ENCODE assay signal across 11 mouse cellular contexts in the genomic region with DNA sequence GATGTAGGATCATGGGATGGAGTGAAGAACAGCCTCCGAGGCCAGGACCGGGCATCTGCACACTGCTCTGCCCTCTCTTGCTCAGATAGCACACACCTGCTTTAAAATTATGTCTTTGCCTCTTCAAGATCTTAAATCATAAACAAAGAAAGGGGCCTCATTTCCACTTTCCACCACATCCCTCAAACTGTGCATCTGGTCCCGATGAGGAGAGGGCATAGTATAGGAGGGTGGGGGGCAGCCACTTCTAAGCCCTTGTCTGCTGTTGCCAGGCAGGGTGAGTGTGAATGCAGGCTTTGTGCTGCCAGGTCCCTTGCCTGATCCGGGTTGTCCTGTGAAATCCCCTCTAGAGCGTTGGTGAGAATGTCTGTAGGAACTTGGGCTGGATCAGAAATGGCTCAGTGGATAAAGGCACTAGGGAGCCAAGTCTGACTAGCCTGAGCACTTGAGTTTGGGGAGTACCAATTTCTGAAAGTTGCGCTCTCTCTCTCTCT. TPM values are rescaled to one million over a fixed set of nuclear protein-coding genes. Genes with fewer than 3 reads are reported as not detected.
DNase-seq lines count a peak whose midpoint lies in the region; ATAC-seq and TF ChIP-seq lines count a peak whose summit lies in the region.
"Had no signal": no experiment of that assay in that cellular context is flagged by ENCODE, and none has a peak within 500 bp of the region (broad histone marks: within the 10 kb centered on the region; RNA-seq: fewer than 3 reads in every experiment).

No protein-coding gene starts in this region.

- H3K9me3 ChIP-seq in kidney, postnatal 0 days (replicated peaks; ENCODE audit: low read length), result no peaks in the 10 kb centered on the region
- H3K9me3 ChIP-seq in forebrain, embryonic 15.5 days, result no peaks in the 10 kb centered on the region
- no peaks in the 10 kb centered on the region for H3K9me3 ChIP-seq in limb, embryonic 11.5 days (ENCODE audit: control insufficient read depth, low read length)
- H3K9me3 ChIP-seq in neural tube, embryonic 12.5 days, result no peaks in the 10 kb centered on the region
- H3K9me3 ChIP-seq: liver, embryonic 15.5 days had no signal

- H3K4me3 ChIP-seq in kidney, postnatal 0 days (replicated peaks; ENCODE audit: low read depth, low read length), result no peak overlapping the region
- H3K4me3 ChIP-seq in forebrain, embryonic 15.5 days, result peak overlapping the region; percentile 99
- no peak overlapping the region for H3K4me3 ChIP-seq in limb, embryonic 11.5 days (ENCODE audit: low read depth, low read length)
- peak overlapping the region; percentile 93; the same call in 1 of the 2 replicates for H3K4me3 ChIP-seq in neural tube, embryonic 12.5 days
- H3K4me3 ChIP-seq: liver, embryonic 15.5 days had no signal

- ATAC-seq in kidney, postnatal 0 days (replicated peaks; ENCODE audit: low FRiP score, low read depth), result no peak
- ATAC-seq in forebrain, embryonic 15.5 days (replicated peaks), result no peak
- ATAC-seq in limb, embryonic 11.5 days (ENCODE audit: insufficient number of reproducible peaks, low FRiP score, low TSS enrichment, low read depth), result no peak
- ATAC-seq in neural tube, embryonic 12.5 days (ENCODE audit: low FRiP score, low read depth), result no peak
- no peak for ATAC-seq in monocyte, adult 5-6 weeks (replicated peaks; ENCODE audit: insufficient number of reproducible peaks, low FRiP score, low TSS enrichment, poor library complexity, severe bottlenecking)

- no peaks in the 10 kb centered on the region for H3K27me3 ChIP-seq in kidney, postnatal 0 days (ENCODE audit: insufficient read depth, low read length)
- H3K27me3 ChIP-seq in forebrain, embryonic 15.5 days, result no peaks in the 10 kb centered on the region
- no peaks in the 10 kb centered on the region for H3K27me3 ChIP-seq in limb, embryonic 11.5 days (ENCODE audit: control insufficient read depth, insufficient read depth, low read length)
- H3K27me3 ChIP-seq in neural tube, embryonic 12.5 days (replicated peaks), result no peaks in the 10 kb centered on the region

- H3K27ac ChIP-seq in kidney, postnatal 0 days, result 0 out of 2 replicates have a peak overlapping the region, but pooled peaks have one; percentile 8
- H3K27ac ChIP-seq in forebrain, embryonic 15.5 days (replicated peaks), result peak overlapping the region; percentile 98
- no peak overlapping the region for H3K27ac ChIP-seq in limb, embryonic 11.5 days (replicated peaks; ENCODE audit: low read depth, low read length)
- peak overlapping the region; percentile 53; the same call in 1 of the 2 replicates for H3K27ac ChIP-seq in neural tube, embryonic 12.5 days
- H3K27ac ChIP-seq: liver, embryonic 15.5 days had no signal

- 65% methylated on average over 6 of the region's 6 CpGs for WGBS in kidney, postnatal 0 days
- WGBS in forebrain, embryonic 15.5 days, result 19% methylated on average over 6 of the region's 6 CpGs
- 41% methylated on average over 6 of the region's 6 CpGs for WGBS in limb, embryonic 11.5 days
- WGBS in neural tube, embryonic 12.5 days, result 35% methylated on average over 6 of the region's 6 CpGs

- H3K36me3 ChIP-seq in kidney, postnatal 0 days (ENCODE audit: insufficient read depth, low read length), result no peaks in the 10 kb centered on the region
- H3K36me3 ChIP-seq in forebrain, embryonic 15.5 days, result no peaks in the 10 kb centered on the region
- H3K36me3 ChIP-seq in limb, embryonic 11.5 days (ENCODE audit: control insufficient read depth, insufficient read depth, low read length), result no peaks in the 10 kb centered on the region
- H3K36me3 ChIP-seq in neural tube, embryonic 12.5 days, result peaks cover 8% of the 10 kb centered on the region; the same call in 1 of the 2 replicates
- H3K36me3 ChIP-seq: liver, embryonic 15.5 days had no signal

- H3K9ac ChIP-seq in kidney, postnatal 0 days (ENCODE audit: low read depth, low read length), result no peak overlapping the region
- peak overlapping the region; percentile 98 for H3K9ac ChIP-seq in forebrain, embryonic 15.5 days (replicated peaks)
- no peak overlapping the region for H3K9ac ChIP-seq in limb, embryonic 11.5 days (ENCODE audit: low read length)
- peak overlapping the region; percentile 44; the same call in 1 of the 2 replicates for H3K9ac ChIP-seq in neural tube, embryonic 12.5 days
- H3K9ac ChIP-seq: liver, embryonic 15.5 days had no signal

- H3K4me2 ChIP-seq in kidney, postnatal 0 days (ENCODE audit: low read length), result no peak overlapping the region
- peak overlapping the region; percentile 84 for H3K4me2 ChIP-seq in forebrain, embryonic 15.5 days (replicated peaks)
- peak overlapping the region; percentile 31 for H3K4me2 ChIP-seq in limb, embryonic 11.5 days (ENCODE audit: low read depth, severe bottlenecking)
- H3K4me2 ChIP-seq in neural tube, embryonic 12.5 days (replicated peaks), result peak overlapping the region; percentile 86
- H3K4me2 ChIP-seq: liver, embryonic 15.5 days had no signal

- DNase-seq in kidney, postnatal 0 days (ENCODE audit: low spot score), result no peak
- DNase-seq in kidney, adult 11 months, result no peak
- DNase-seq in limb, embryonic 11.5 days (ENCODE audit: low spot score), result no peak
- DNase-seq in right cerebral cortex, postnatal 10 days (ENCODE audit: low spot score in 2 of 2), result no peak
- no peak for DNase-seq in spleen, postnatal 4 days (ENCODE audit: low spot score in 2 of 2)
- DNase-seq: cerebellum, adult 9-11 months; thymus, adult 18-20 months had no signal

- peaks cover 22% of the 10 kb centered on the region; the same call in 1 of the 2 replicates for H3K4me1 ChIP-seq in kidney, postnatal 0 days (replicated peaks; ENCODE audit: insufficient read depth, low read length)
- H3K4me1 ChIP-seq in forebrain, embryonic 15.5 days, result peaks cover 67% of the 10 kb centered on the region
- H3K4me1 ChIP-seq in limb, embryonic 11.5 days (ENCODE audit: control insufficient read depth, insufficient read depth, low read length), result peaks cover 43% of the 10 kb centered on the region
- H3K4me1 ChIP-seq in neural tube, embryonic 12.5 days, result peaks cover 62% of the 10 kb centered on the region

- TF ChIP-seq CTCF in kidney, postnatal 0 days (IDR thresholded peaks at IDR 0.05; ENCODE audit: low read depth), result no peak

RNA-seq across cellular contexts. Expression of gene Bach2, which starts 3.6 kb away (rescaled TPM):
- 5.9 and 6.7 TPM in 2 replicates for polyA plus RNA-seq in kidney, postnatal 0 days (2015; fragmentation: Nextera tagmentation; extraction: Ambion mirVana)
- polyA plus RNA-seq in forebrain, embryonic 15.5 days (2015; fragmentation: Nextera tagmentation; extraction: Ambion mirVana), result 33.8 and 34.9 TPM in 2 replicates
- polyA plus RNA-seq in limb, embryonic 11.5 days (2014; fragmentation: Nextera tagmentation; extraction: Ambion mirVana), result 16.4 and 17.9 TPM in 2 replicates
- polyA plus RNA-seq in neural tube, embryonic 12.5 days (2016; fragmentation: Nextera tagmentation; extraction: Ambion mirVana), result 35.8 and 37.3 TPM in 2 replicates
- total RNA-seq in monocyte, adult 5-6 weeks (2017), result 3.0 to 31.8 TPM (median 7.1 TPM) in 3 replicates

Comparison
In these comparisons a context has a peak if more than half of its experiments do, and no peak if none do; other contexts are left out.
1. H3K4me3 ChIP-seq: peak in forebrain, embryonic 15.5 days (single experiment) and neural tube, embryonic 12.5 days (single experiment); none in kidney, postnatal 0 days (single experiment) and limb, embryonic 11.5 days (single experiment).
2. H3K9ac ChIP-seq: peak in forebrain, embryonic 15.5 days (single experiment) and neural tube, embryonic 12.5 days (single experiment); none in kidney, postnatal 0 days (single experiment) and limb, embryonic 11.5 days (single experiment).